Mouse (Mus musculus) monocyte, adult 5-6 weeks (primary cell): Measurements from ENCODE around the gene Fxr2. TPM values are rescaled to one million over a fixed set of nuclear protein-coding genes. Genes with fewer than 3 reads are reported as not detected.
"Not testable (repeated sequence)": the region's sequence is repeated elsewhere in the genome, so short reads cannot be mapped to it uniquely, and the experiment has no call there.

Experiments
- ATAC-seq: fragments of 153-309, 156-312 bp; replicated peaks from 2 replicates; pipeline ENCODE4 v1.8.0; 2017; ENCODE audit warnings: mild to moderate bottlenecking; ENCODE audit not compliant: low TSS enrichment, insufficient number of reproducible peaks, severe bottlenecking, poor library complexity, low FRiP score
- total RNA-seq: library from RNA; stranded (forward); fragments of 200-1000, 200-491, 200-594 nt; gene quantifications from 3 replicates; pipeline ENCODE4 v1.2.3, GENCODE M21; 2017

The Fxr2 gene
- total RNA-seq, 1 experiment from 2014 or later: 67.9 TPM

DNA sequence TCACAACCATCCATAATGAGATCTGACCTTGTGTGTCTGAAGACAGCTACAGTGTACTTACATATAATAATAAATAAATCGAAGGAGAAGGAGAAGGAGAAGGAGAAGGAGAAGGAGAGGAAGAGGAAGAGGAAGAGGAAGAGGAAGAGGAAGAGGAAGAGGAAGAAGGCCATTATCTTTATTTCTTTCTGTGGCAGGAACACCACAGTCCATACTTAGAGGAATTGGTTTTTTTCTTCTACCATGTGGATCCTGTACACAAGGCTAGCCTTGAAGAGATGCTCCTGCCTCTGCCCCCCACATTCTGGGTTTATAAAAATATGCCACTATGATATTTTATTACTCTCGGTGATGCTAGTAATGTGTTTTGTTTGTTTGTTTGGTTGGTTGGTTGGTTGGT, 26.0 kb upstream of the Fxr2 start:
- ATAC-seq: no peak

DNA sequence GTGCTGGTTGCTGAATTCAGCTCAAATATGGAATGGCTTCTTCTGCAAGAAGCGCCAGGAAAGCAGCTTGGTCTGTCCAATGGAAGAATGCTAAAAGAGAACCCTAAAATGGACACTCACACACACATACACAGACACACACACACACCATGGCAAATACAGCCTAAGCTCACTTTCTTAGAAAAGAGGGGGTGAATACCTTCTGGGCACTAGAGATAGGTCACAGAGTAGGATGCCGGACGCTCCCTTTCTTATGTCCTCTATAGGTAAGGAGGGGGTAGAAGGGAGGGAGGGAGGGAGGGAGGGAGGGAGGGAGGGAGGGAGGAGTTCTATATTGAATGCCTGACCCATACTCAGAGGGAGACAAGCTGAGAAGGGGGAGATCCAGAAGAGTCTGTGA, 24.3 kb upstream of the Fxr2 start:
- no peak for ATAC-seq

DNA sequence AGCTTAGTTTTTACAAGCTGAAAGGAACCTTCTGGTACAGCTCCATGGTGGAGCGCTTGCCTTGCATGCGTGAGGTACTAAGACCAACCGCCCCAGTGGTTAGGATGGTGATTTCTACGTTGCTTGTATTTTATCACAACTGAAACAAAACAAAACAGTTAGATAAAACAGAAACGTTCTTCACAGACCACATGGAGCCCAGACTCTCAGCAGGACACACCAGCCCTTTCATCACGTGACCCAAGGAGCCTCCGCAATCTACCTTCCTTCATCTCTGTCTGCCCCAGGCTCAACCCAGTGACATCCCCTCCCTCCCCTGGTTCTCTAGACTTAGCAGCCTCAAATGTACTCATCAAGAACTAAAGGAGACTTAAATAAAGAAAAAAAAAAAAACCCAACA, 23.4 kb upstream of the Fxr2 start:
- ATAC-seq: no peak

DNA sequence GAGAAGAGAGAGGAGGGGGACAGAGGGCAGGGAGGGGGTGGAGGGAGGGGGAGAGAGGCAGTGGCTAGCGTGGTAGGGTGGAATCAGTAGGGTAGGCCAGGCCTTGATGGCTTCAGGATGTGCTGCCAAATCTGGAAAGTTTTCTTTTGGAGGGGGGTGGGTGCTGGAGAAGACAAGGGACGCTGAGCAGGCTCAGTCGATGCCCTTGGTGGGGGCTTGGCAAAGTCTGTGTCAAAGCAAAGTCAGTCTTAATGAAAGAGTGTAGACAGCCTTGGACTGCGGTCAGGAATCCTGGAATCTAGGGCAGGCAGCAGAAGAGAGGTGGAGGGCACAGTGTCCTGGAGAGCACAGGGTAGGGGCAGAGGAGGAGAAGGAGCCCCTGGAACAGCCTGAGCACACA, 21.9 kb upstream of the Fxr2 start:
- no peak for ATAC-seq

DNA sequence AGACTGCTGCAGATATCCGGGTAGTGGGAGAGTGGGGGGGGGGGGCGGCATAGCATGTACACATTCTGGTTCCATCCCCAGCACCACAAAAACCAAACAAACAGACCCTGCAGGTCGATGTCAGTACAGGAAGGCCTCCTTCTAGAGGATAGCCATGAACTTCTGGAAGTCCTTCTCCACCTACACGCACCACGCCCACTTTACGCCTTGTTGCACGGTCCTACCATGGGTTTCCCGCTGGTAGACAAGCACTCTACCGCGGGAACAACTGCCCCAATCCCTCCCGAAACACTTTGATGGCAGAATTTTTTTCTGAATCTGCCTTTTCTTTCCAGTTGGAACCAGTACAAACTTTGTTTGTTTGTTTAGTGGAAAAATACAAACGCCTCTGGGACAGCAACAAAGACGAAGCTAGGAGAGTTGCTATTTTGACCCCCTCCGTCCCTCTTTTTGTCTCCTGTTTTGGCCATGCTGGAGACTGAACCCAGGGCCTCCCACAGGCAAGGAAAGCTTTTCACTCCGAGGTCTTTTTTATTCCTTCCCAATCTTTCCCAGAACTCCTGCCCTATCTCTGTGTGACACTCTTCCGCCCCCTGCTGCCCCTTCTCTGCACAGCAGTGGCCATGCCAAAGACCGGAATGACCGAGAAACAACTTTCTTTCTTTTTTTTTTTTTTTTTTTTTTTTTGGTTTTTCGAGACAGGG, 19.1 kb upstream of the Fxr2 start:
- ATAC-seq: no peak

DNA sequence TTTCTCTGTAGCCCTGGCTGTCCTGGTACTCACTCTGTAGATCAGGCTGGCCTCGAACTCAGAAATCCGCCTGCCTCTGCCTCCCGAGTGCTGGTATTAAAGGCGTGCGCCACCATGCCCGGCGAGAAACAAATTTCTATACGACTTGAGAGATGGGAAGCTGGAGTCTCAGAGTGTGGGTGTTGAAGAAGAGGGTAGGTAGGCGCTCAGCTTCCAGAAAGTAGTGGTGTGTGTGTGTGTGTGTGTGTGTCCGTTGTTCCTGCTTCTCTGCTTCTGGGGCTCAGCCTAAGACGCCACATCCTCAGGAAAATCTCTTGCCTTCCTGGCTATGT, 18.6 kb upstream of the Fxr2 start:
- not testable (repeated sequence) for ATAC-seq

DNA sequence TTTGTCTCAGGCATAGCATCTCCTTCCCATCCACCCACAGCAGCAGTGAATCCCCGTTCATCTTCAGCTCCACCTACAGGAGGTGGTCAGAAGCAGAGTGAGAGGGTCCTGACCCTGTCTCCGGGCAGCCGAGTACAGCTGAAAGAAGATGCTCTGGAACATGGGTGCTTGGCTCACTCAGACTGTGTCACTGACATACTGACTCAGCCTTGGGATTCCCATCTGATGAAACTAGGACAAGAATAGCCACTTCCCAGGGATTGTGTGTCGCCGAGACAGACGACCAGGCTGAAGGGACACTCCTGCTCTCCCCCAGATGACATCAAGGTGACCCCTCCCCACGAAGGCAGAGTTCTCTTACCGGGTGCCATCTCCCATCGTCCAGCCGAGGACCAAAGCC, 16.0 kb upstream of the Fxr2 start:
- ATAC-seq: no peak

DNA sequence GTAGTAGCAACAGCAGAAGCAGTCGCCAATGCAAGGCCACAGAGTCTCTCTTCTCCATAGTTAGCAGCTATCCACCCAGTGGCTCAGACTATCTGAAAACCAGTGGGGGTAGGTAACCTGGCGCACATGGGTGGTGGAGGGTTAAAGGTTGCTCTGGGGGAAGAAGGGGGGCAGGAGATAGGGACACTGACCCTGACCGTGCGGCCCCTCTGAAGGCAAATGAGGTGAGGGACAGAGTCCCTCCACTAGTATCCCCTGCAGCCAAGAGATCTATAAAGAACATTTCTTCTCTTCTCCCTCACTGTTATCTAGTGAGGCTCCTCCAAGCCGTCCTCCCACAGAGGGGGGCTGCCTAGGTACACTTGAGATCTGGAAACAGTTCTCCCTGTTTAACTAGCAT, 15.0 kb upstream of the Fxr2 start, which contains the start of gene Shbg:
Gene Shbg, minus strand, starts transcription at position 101 of the 400 bp plus-strand sequence.
- ATAC-seq: no peak

DNA sequence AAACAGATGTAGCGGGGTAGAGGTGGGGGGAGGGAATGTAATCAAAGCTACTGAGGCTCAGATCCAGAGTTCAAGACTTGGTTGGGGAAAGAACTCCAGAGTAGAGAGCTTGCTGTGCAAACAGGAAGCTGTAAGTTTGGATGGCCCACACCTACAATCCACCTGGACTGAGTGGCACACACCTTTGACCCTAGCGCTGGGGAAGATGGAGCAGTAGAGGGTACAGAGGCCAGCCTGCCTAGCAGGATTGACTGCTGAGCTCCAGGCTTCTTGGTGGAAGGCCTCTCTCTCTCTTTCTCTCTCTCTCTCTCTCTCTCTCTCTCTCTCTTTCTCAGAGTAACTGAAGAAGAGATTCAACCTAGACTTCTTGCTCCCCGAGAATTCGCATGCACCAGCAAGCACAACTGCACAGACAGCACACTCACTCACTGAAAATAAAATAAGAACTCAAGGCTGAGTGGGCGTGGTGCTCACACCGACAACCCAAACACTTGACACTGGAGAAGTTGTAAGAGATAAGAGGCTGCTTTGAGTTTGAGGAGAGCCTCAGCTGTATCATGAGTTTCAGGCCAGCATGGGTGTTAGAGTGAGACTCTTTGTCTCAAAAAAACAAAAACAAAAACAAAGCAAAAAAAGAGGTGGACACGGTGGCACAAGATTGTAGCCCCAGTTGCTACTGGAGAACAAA, 12.3 kb upstream of the Fxr2 start:
- ATAC-seq: no peak

DNA sequence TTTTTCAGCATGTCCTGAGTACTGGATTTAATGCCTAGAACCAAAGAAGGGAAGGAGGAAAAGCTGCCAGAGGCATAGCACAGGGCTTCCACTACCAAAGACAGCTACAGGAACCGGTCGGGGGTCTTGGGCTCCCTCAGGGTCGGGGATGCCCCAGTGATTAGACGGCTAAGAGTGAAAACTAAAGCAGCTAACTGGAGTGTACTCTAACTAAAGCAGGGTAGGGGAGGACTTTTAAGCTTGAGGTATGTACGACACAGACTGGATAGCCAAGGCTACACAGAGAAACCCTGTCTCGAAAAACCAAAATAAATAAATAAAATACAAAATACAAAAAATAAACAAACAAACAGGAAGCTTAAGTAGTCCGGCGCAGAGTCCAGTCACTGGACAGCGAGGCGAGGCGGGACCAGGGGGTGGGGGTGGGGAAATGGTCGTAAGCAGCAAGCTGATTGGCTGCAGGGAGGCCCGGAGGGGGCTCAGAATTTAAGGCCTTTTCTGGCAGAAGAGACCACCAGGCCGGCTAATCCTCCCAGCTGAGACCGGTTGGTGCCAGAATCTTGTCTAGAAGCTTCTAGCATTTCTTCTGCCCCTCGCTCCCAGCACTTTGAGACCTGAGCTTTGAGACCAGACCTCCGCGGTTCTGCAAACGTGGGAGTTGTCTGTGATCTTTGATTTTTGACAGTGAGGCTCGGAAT, 11.1 kb upstream of the Fxr2 start, which contains the start of gene Sat2:
Gene Sat2, plus strand, starts transcription at position 454 of the 698 bp plus-strand sequence.
- ATAC-seq: no peak

DNA sequence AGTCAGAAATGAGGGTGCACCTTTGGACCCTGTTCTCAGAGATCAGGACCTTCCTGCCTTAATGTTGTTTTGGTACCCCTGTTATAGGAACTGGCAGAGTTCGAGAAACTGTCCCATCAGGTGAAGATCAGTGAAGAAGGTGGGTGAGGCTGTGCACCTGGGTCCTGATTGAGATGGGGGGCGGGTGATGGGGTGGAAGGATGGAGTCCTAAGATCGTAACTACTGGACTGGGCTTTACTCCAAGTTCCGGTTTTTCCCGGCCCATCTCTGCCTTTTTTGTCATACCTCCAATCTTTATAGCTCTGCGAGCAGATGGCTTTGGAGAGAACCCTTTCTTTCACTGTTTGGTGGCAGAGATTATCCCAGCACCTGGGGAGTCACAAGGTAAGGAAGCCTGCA, 10.4 kb upstream of the Fxr2 start:
- ATAC-seq: no peak

DNA sequence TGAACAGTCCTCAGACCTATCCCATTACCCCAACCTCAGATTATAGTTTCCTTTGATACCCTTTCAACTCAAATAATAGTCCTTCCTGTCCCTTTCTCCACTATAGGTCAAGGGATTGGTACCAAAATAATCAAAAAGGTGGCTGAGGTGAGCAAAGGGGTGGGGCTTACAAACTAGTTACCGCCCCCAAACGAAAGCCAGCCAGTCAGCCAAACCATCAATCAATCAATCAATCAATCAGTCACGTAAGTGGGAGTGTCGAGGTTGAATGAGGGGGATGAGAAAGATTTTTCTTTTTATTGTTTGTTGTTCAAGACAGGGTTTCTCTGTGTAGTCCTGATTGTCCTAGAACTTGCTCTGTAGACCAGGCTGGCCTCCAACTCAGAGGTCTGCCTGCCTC, 9.8 kb upstream of the Fxr2 start:
- ATAC-seq: no peak

DNA sequence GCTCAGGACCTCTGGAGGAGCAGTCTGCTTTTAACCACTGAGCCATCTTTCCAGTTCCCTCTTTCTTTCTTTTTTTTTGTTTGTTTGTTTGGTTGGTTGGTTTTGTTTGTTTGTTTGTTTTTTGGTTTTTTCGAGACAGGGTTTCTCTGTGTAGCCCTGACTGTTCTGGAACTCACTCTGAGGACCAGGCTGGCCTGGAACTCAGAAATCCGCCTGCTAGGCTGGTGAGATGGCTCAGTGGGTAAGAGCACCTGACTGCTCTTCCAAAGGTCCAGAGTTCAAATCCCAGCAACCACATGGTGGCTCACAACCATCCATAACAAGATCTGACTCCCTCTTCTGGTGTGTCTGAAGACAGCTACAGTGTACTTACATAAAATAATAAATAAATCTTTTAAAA, 8.5 kb upstream of the Fxr2 start:
- ATAC-seq: not testable (repeated sequence)

DNA sequence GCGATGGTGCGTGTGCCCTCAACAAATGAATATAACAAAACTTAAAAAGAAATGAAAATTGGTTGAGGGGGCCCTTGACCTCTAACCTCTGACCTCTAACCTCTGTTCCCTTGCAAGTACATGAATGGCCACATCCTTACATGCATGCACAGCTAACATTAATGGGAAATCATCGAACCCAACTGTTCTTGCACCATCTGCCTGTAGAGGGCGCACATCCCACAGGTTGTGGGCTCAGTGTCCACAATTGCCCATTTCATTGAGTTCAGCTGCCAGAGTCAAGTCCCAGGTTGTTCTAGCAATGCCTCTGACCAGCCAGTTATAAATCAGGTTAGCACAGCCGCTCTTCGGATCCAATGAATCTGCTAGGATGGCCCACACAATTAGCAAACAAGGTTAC, 4.5 kb upstream of the Fxr2 start:
- peak; percentile 55 for ATAC-seq

DNA sequence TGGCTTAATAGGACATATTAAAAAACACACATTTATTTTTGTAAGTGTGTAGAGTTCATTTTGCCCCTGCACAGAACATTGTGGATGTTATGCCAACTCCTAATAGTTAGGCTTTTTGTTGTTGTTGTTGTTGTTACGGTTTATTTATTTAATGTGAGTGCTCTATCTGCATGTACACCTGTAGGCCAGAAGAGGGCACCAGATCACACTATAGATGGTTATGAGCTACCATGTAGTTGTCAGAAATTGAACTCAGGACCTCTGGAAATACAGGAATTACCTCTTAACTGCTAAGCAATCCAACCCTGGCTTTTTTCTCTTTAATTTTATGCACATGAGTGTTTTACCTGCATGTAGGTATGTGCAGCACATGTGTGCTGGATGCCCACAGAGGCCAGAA, 3.0 kb upstream of the Fxr2 start:
- no peak for ATAC-seq

DNA sequence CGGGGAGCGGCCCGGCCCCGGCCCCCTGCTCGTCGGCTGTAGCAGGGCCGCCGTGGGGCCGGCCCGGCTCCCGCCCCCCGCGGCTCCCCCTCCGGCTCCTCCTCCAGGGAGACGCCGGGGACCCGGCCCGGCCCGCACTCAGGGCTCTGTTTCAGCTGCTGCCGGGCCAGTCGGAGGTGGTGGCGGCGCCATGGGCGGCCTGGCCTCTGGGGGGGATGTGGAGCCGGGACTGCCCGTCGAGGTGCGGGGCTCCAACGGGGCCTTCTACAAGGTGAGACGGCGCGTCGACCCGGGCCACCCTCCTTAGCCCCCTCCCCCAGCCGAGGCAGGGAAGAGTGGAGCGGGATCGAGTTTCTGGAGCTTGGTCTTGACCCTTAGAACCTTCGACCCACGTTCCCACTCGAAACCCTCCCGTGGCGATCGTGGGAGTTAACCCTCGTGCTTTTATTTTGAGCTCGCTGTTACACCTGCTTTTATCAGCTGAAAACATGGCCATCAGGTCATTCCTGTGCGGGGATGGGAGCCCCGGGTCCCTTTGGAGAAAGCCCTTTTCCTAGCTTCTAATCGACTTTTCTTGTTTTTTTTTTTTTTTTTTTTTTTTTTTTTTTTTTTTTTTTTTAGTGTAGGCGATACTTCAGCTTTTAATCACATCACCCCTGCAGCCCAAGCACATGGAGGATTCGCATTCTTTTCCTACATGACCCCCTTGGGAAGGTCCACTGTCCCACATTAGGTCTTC, 507 bp downstream of the Fxr2 start:
- no peak for ATAC-seq

DNA sequence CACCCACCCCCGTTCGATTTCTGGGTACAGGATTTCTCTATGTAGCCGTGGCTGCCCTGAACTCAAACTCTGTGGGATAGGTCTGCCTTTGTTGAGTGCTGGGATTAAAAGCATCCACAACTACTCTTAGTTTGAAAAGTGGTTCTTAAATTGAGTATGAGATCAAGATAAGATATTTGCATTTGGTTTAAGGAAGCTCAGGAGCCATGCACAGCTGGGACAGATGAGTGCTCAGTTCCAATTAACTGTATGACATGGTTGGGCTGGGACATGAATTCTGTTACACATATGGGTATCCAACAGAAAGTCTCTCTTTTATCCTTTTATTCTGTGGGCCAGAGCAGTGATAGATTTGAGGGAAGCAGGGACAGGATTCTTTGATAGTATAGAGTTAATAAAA, 2.7 kb downstream of the Fxr2 start:
- no peak for ATAC-seq

DNA sequence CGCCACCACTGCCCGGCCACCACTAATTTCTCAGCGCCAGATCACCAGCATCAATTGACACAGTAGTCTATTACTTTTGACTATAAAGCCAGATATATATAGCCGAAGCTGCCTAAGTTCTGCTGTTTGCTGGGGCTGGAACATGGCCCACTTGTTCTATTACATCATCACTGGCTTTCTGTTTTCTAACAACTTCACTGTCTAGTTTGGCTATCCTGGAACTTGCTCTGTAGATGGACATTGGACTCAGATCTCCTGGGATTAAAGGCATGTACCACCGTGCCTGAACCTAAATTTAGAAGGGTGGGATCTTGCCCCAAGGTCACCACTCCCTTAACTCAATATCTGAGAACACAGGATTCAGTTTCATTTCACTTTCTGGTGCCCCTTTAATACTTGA, 13.1 kb downstream of the Fxr2 start:
- ATAC-seq: no peak

DNA sequence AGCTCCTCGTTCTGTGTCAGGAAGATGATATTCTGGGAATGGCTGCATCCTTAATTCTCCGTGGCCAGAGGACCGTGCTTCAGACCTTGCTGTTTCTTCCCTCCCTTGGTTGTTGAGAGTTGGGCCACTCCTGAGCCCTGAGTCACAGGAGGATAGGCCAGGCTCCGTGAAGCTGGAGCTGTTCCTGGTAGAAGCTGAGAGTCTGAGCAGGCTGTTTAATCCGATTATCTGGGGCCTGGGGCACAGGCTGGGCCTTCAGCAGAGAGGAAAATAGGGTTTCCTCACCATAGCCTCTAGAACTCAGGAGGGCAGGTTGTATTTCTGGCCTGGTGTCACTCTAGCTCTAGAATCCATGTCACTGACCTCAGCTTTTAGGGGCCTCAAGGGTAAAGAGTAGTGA, 20.6 kb downstream of the Fxr2 start:
- ATAC-seq: no peak
